Mouse (Mus musculus) midbrain, embryonic 12.5 days (tissue): ENCODE data around the gene Prss57. TPM values are rescaled to one million over a fixed set of nuclear protein-coding genes. Genes with fewer than 3 reads are reported as not detected.

ENCODE experiments used
- ATAC-seq: fragments of 200-750 bp; cut with Nextera tagmentation; 2 replicates; pipeline ENCODE4 v1.8.0; 2017; ENCODE audit warnings: low read depth, moderate TSS enrichment, moderate library complexity; ENCODE audit not compliant: low FRiP score
- H3K27ac ChIP-seq: fragments of 300-500 bp; sonication (generic); replicated peaks from 2 replicates; pipeline ENCODE4 v1.5.1; 2016; ENCODE audit warnings: mild to moderate bottlenecking
- H3K27me3 ChIP-seq: fragments of 300-500 bp; sonication (generic); 2 replicates; pipeline ENCODE4 v1.6.1; 2016; ENCODE audit warnings: mild to moderate bottlenecking
- H3K36me3 ChIP-seq: fragments of 300-500 bp; sonication (generic); 2 replicates; pipeline ENCODE4 v1.6.1; 2016
- H3K4me1 ChIP-seq: fragments of 300-500 bp; sonication (generic); 2 replicates; pipeline ENCODE4 v1.6.1; 2016
- H3K4me2 ChIP-seq: fragments of 300-500 bp; sonication (generic); replicated peaks from 2 replicates; pipeline ENCODE4 v1.6.1; 2016; ENCODE audit warnings: mild to moderate bottlenecking, moderate library complexity
- H3K4me3 ChIP-seq: fragments of 300-500 bp; sonication (generic); 2 replicates; pipeline ENCODE4 v1.5.1; 2016; ENCODE audit warnings: mild to moderate bottlenecking
- H3K9ac ChIP-seq: fragments of 300-500 bp; sonication (generic); replicated peaks from 2 replicates; pipeline ENCODE4 v1.6.1; 2016; ENCODE audit warnings: mild to moderate bottlenecking, moderate library complexity
- H3K9me3 ChIP-seq: fragments of 300-500 bp; sonication (generic); 2 replicates; pipeline ENCODE4 v1.6.1; 2016; ENCODE audit warnings: mild to moderate bottlenecking
- WGBS: fragments of 180-500 bp; shearing (Covaris S2); methylation state at CpG from one replicate; pipeline ENCODE4 v1.1.7; 2016; 5-methylcytosine and 5-hydroxymethylcytosine counted together
- polyA plus RNA-seq: library from polyadenylated mRNA; unstranded; fragments of >200 nt; fragmentation: Nextera tagmentation; extraction: Ambion mirVana; gene quantifications from 2 replicates; pipeline ENCODE4 v1.2.1, GENCODE M21; 2016

Gene Prss57
- polyA plus RNA-seq, 1 experiment from 2014 or later: 0.27 TPM

DNA sequence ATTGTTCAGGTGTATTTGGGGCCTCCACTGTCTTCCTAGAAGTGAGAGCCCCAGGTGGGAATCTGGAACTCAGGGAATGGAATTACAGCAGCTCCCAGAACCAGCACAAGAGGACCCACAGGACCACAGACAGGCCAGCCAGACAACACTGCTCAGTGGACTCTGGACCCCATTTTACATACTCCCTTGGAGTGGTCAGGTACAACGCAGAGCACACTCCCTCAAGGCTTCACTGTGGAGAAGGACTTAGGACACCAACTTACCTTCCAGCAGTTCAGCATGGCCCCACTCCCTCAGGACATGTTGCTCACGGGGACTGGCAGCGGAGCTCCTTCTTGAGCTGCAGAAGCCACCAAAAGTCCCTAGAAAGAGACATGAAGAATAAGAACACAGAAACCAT is 45.4 kb downstream of the Prss57 start:
- Histone ChIP-seq H3K27me3 (0 out of 2 replicates have a peak, but pooled peaks cover 5% of the 10 kb centered on the region), H3K4me2 (peak overlapping the region; percentile 74), H3K4me1 (peaks cover 14% of the 10 kb centered on the region), H3K36me3 (peaks cover 41% of the 10 kb centered on the region), H3K9me3 (0 out of 2 replicates have a peak, but pooled peaks cover under 1% of the 10 kb centered on the region), H3K4me3 (no peak overlapping the region; the same call in 1 of the 2 replicates), H3K27ac (no peak overlapping the region), H3K9ac (no peak overlapping the region)
- WGBS: 94% methylated on average over 3 of the region's 3 CpGs
- ATAC-seq: no peak

- H3K4me3 ChIP-seq: no peak overlapping the region
- 0 out of 2 replicates have a peak, but pooled peaks cover 5% of the 10 kb centered on the region for H3K27me3 ChIP-seq
- no peak overlapping the region for H3K9ac ChIP-seq
- peaks cover 14% of the 10 kb centered on the region for H3K4me1 ChIP-seq
- no peak for ATAC-seq
- peaks cover 57% of the 10 kb centered on the region for H3K36me3 ChIP-seq
- 94% methylated on average over 15 of the region's 15 CpGs for WGBS
- H3K27ac ChIP-seq: no peak overlapping the region
- peaks cover 11% of the 10 kb centered on the region for H3K9me3 ChIP-seq
- no peak overlapping the region for H3K4me2 ChIP-seq
Measured at GRCm38 (mm10) chr10:79743650-79744365, 47.0 kb downstream of the Prss57 start.

GRCm38 (mm10) chr10:79743161-79743560 is 47.6 kb downstream of the Prss57 start:
- WGBS: 95% methylated on average over 11 of the region's 11 CpGs
- Histone ChIP-seq H3K4me1 (peaks cover 14% of the 10 kb centered on the region), H3K27me3 (no peaks in the 10 kb centered on the region), H3K9ac (no peak overlapping the region), H3K36me3 (peaks cover 63% of the 10 kb centered on the region), H3K9me3 (peaks cover 13% of the 10 kb centered on the region), H3K4me3 (no peak overlapping the region), H3K27ac (no peak overlapping the region), H3K4me2 (no peak overlapping the region)
- no peak for ATAC-seq

DNA sequence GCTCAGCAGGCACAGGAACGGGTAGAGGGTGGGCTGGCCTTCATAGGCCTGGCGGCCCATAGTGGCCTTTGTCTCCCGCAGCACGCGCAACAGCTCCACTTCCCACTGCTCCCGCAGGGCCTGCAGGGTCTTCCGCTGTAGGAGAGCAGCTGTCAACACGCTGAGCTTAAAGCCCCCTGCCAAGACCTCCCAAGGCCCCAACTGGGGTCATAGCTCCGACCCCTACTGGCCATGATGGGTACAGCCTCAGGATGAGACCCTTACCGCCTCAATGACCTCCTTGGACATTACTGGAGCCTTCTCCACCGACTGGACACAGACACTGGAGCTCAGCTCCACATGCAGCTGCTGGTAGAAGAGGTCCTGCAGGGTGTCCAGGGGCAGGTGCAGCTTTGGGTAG is 49.9 kb downstream of the Prss57 start:
- peaks cover 9% of the 10 kb centered on the region for H3K4me1 ChIP-seq
- peaks cover 5% of the 10 kb centered on the region for H3K27me3 ChIP-seq
- no peak overlapping the region for H3K27ac ChIP-seq
- peaks cover 13% of the 10 kb centered on the region for H3K9me3 ChIP-seq
- peaks cover 86% of the 10 kb centered on the region for H3K36me3 ChIP-seq
- WGBS: 52% methylated on average over 11 of the region's 11 CpGs
- H3K4me2 ChIP-seq: no peak overlapping the region
- no peak overlapping the region for H3K4me3 ChIP-seq
- ATAC-seq: 0 out of 2 replicates have a peak, but pooled peaks have one; percentile 32
- no peak overlapping the region for H3K9ac ChIP-seq

DNA sequence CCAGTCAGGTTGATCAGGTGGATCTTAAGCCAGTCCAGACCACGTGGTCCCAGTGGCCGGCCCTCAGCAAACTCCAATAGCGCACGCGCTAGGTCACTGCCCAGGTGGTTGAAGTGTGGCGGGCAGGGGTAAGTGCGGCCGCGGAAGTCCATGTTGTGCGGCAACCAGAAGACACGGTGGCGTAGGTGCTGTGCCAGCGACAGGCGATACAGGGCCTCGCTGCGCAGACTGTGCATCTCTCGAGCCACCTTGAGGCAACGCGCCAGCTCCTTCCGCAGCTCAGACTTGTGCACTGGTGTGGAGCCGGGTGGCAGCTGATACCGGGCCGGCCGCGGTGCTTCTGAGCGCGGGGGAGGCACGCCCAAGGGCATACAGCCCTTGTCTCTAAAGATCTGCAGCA is 51.5 kb downstream of the Prss57 start:
- no peak for ATAC-seq
- H3K36me3 ChIP-seq: peaks cover 97% of the 10 kb centered on the region
- H3K4me2 ChIP-seq: no peak overlapping the region

GRCm38 (mm10) chr10:79738259-79738658 is 52.5 kb downstream of the Prss57 start:
- no peak overlapping the region for H3K9ac ChIP-seq
- WGBS: 82% methylated on average over 10 of the region's 10 CpGs
- no peak overlapping the region for H3K27ac ChIP-seq
- ATAC-seq: no peak
- H3K36me3 ChIP-seq: peaks cover 94% of the 10 kb centered on the region
- peaks cover 19% of the 10 kb centered on the region for H3K27me3 ChIP-seq
- H3K4me3 ChIP-seq: no peak overlapping the region
- peaks cover 3% of the 10 kb centered on the region; the same call in 1 of the 2 replicates for H3K4me1 ChIP-seq
- peaks cover 13% of the 10 kb centered on the region for H3K9me3 ChIP-seq
- no peak overlapping the region for H3K4me2 ChIP-seq

More for the DNA sequence above, 51.5 kb downstream of the Prss57 start:
- 96% methylated on average over 28 of the region's 28 CpGs for WGBS
- H3K9me3 ChIP-seq: peaks cover 13% of the 10 kb centered on the region
- H3K4me3 ChIP-seq: no peak overlapping the region
- H3K9ac ChIP-seq: no peak overlapping the region
- no peak overlapping the region for H3K27ac ChIP-seq
- peaks cover 3% of the 10 kb centered on the region; the same call in 1 of the 2 replicates for H3K4me1 ChIP-seq
- H3K27me3 ChIP-seq: peaks cover 19% of the 10 kb centered on the region

DNA sequence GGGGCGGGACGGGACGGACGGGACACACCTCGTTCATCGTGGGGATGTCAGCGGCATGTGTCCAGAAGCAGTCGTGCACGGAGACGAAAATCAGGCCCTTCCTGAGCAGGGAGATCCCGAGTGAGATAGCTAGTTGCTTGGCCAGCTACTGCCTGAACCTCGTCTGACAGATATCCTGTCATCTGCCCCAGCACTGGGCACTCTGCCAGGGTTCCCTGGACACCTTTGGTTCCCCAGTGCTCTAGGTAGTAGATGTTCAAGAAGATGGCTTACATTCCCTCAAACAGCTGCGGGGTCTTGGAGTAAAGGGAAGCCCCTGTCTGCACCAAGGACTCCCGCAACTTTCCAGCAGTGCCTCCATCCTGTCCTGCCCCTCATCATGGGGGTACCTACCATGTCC is 54.1 kb downstream of the Prss57 start:
- Histone ChIP-seq H3K36me3 (peaks cover 81% of the 10 kb centered on the region), H3K9ac (no peak overlapping the region), H3K27me3 (peaks cover 19% of the 10 kb centered on the region), H3K4me2 (no peak overlapping the region), H3K27ac (no peak overlapping the region), H3K4me1 (peaks cover 3% of the 10 kb centered on the region; the same call in 1 of the 2 replicates), H3K9me3 (peaks cover 17% of the 10 kb centered on the region), H3K4me3 (no peak overlapping the region)
- no peak for ATAC-seq
- WGBS: 94% methylated on average over 12 of the region's 14 CpGs

DNA sequence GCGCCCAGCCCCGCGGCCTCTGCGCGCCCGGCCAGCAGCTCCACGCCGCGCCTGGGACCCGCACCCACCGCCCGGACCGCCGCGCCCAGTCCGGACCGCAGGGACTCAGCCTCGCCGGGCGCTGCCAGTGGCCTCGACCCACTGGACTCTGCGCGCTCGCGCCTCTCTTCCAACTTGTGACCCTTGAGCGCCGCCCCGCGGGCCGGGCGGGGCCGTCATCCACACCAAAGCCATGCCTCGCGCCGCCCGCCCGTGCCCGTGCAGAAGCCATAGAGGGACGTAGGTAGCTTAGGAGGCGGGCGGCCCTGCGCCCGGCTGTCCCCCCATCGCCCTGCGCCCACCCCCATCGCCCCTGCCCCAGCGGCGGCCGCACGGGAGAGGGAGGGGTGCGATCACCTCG is 55.4 kb downstream of the Prss57 start:
- H3K4me3 ChIP-seq: no peak overlapping the region
- no peak overlapping the region for H3K9ac ChIP-seq
- H3K9me3 ChIP-seq: peaks cover 15% of the 10 kb centered on the region
- peaks cover 67% of the 10 kb centered on the region for H3K36me3 ChIP-seq
- H3K4me2 ChIP-seq: 0 out of 2 replicates have a peak overlapping the region, but pooled peaks have one; percentile 0
- H3K27me3 ChIP-seq: peaks cover 19% of the 10 kb centered on the region
- 33% methylated on average over 41 of the region's 52 CpGs for WGBS
- no peak overlapping the region for H3K27ac ChIP-seq
- peak; percentile 45; the same call in 1 of the 2 replicates for ATAC-seq
- no peaks in the 10 kb centered on the region for H3K4me1 ChIP-seq

- peaks cover 52% of the 10 kb centered on the region for H3K36me3 ChIP-seq
- 95% methylated on average over 15 of the region's 15 CpGs for WGBS
- H3K9ac ChIP-seq: no peak overlapping the region
- H3K4me1 ChIP-seq: no peaks in the 10 kb centered on the region
- H3K27ac ChIP-seq: no peak overlapping the region
- no peak overlapping the region for H3K4me2 ChIP-seq
- no peak for ATAC-seq
- H3K9me3 ChIP-seq: peaks cover 6% of the 10 kb centered on the region
- H3K27me3 ChIP-seq: peaks cover 19% of the 10 kb centered on the region
- H3K4me3 ChIP-seq: no peak overlapping the region
Measured at GRCm38 (mm10) chr10:79733847-79734246, 56.9 kb downstream of the Prss57 start.

DNA sequence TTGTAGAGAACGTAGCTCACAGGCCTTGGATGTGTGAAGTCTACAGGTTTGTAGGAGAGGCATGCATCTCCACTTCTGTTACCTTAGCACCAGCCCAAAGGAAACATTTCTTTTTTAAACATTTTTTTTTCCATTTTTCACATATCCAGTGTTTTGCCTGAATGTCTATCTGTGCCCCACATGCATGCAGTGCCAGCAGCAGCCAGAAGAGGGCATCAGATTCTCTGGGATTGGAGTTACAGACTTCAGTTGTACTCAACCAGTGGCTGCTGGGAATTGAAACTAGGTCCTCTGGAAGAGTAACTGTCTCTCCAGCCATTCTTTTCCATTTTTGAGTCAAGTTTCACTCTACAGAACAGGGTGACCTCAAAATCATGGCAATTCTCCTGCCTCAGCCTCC is 58.3 kb downstream of the Prss57 start:
- no peak for ATAC-seq
- no peak overlapping the region for H3K9ac ChIP-seq

More for the DNA sequence above, 58.3 kb downstream of the Prss57 start:
- Histone ChIP-seq H3K9me3 (peaks cover 4% of the 10 kb centered on the region; the same call in 1 of the 2 replicates), H3K4me3 (no peak overlapping the region), H3K27me3 (peaks cover 19% of the 10 kb centered on the region), H3K36me3 (peaks cover 40% of the 10 kb centered on the region), H3K27ac (no peak overlapping the region), H3K4me2 (no peak overlapping the region), H3K4me1 (no peaks in the 10 kb centered on the region)
- 92% methylated on average over 1 of the region's 1 CpGs for WGBS
